In genomic region chr1:156241713-156242348, GRCm38 (mm10) we compare ENCODE assay signal across 8 mouse cellular contexts. TPM values are rescaled to one million over a fixed set of nuclear protein-coding genes. Genes with fewer than 3 reads are reported as not detected.
DNase-seq lines count a peak whose midpoint lies in the region; ATAC-seq and TF ChIP-seq lines count a peak whose summit lies in the region.

No protein-coding gene starts in this region.

- DNase-seq in heart, postnatal 0 days (ENCODE audit: low spot score) = peak; percentile 43
- DNase-seq in G1E (ENCODE audit: low spot score) = peak; percentile 48
- peak; percentile 21 to 37 for DNase-seq in cerebellum, adult 2 months
- DNase-seq in gastrocnemius, postnatal 25 days = peak; percentile 32
- peak; percentile 64 for DNase-seq in limb, embryonic 14.5 days (ENCODE audit: low spot score)
- DNase-seq in natural killer cell, adult 2 months (ENCODE audit: low spot score in 2 of 2) = peak; percentile 12 to 40
- DNase-seq in spleen, postnatal 4 days (ENCODE audit: low spot score in 2 of 2) = peak; percentile 54 to 73

- peak; percentile 88 for TF ChIP-seq CTCF in heart, postnatal 0 days (IDR thresholded peaks at IDR 0.05; ENCODE audit: low read depth)
- peak; percentile 50 for TF ChIP-seq CTCF in G1E (IDR thresholded peaks at IDR 0.05; ENCODE audit: low read depth, low read length)
- TF ChIP-seq CTCF in cerebellum, adult 2 months (IDR thresholded peaks at IDR 0.05; ENCODE audit: borderline replicate concordance, insufficient read depth, low read depth, low read length) = peak; percentile 84

- H3K4me3 ChIP-seq in heart, postnatal 0 days (ENCODE audit: low read depth, low read length) = no peak overlapping the region
- no peak overlapping the region for H3K4me3 ChIP-seq in heart, embryonic 11.5 days (ENCODE audit: low read depth, low read length)
- H3K4me3 ChIP-seq in G1E (ENCODE audit: low read depth, low read length) = no peak overlapping the region
- no peak overlapping the region for H3K4me3 ChIP-seq in cerebellum, adult 2 months (replicated peaks; ENCODE audit: insufficient read depth, low read depth, low read length)
- H3K4me3 ChIP-seq in limb, embryonic 14.5 days (replicated peaks; ENCODE audit: low read length) = no peak overlapping the region

- no peak overlapping the region for H3K4me2 ChIP-seq in heart, postnatal 0 days (ENCODE audit: low read depth, low read length)
- no peak overlapping the region for H3K4me2 ChIP-seq in heart, embryonic 11.5 days
- no peak overlapping the region for H3K4me2 ChIP-seq in limb, embryonic 14.5 days (replicated peaks; ENCODE audit: low read depth, low read length, severe bottlenecking)

- no peak overlapping the region for H3K27ac ChIP-seq in heart, postnatal 0 days (ENCODE audit: low read depth)
- H3K27ac ChIP-seq in heart, embryonic 11.5 days (ENCODE audit: low read depth, low read length) = no peak overlapping the region
- H3K27ac ChIP-seq in cerebellum, adult 2 months (ENCODE audit: insufficient read depth, low read length) = no peak overlapping the region
- H3K27ac ChIP-seq in limb, embryonic 14.5 days (replicated peaks; ENCODE audit: low read depth, low read length) = no peak overlapping the region

- WGBS in heart, postnatal 0 days = 8% methylated on average over 14 of the region's 14 CpGs
- 7% methylated on average over 14 of the region's 14 CpGs for WGBS in heart, embryonic 11.5 days (ENCODE audit: insufficient replicate concordance)
- WGBS in cerebellum, adult 2 months = 6% methylated on average over 14 of the region's 14 CpGs
- 8% methylated on average over 14 of the region's 14 CpGs for WGBS in limb, embryonic 14.5 days

- TF ChIP-seq EP300 in heart, postnatal 0 days (IDR thresholded peaks at IDR 0.05; ENCODE audit: low read depth) = no peak

- no peaks in the 10 kb centered on the region for H3K36me3 ChIP-seq in heart, postnatal 0 days (replicated peaks; ENCODE audit: control insufficient read depth, insufficient read depth, low read length)
- H3K36me3 ChIP-seq in heart, embryonic 11.5 days (ENCODE audit: control insufficient read depth, insufficient read depth, low read length) = no peaks in the 10 kb centered on the region
- no peaks in the 10 kb centered on the region for H3K36me3 ChIP-seq in G1E (replicated peaks)
- H3K36me3 ChIP-seq in limb, embryonic 14.5 days (ENCODE audit: control insufficient read depth, insufficient read depth, low read length) = no peaks in the 10 kb centered on the region

- no peak for TF ChIP-seq POLR2A in cerebellum, adult 2 months (IDR thresholded peaks at IDR 0.05; ENCODE audit: borderline replicate concordance, insufficient read depth, low read length)
- no peak for TF ChIP-seq POLR2A in limb, embryonic 14.5 days (IDR thresholded peaks at IDR 0.05; ENCODE audit: borderline replicate concordance, extremely low read depth, insufficient read depth, insufficient read length)

- ATAC-seq in heart, postnatal 0 days (ENCODE audit: insufficient read depth, low read depth) = peak; percentile 62
- no peak for ATAC-seq in heart, embryonic 11.5 days (replicated peaks; ENCODE audit: insufficient number of reproducible peaks, low FRiP score, low TSS enrichment)
- no peak for ATAC-seq in G1E (ENCODE audit: extremely low read depth, insufficient number of reproducible peaks, low FRiP score, poor library complexity, severe bottlenecking)
- ATAC-seq in limb, embryonic 14.5 days (ENCODE audit: low FRiP score, low read depth) = no peak

- H3K4me1 ChIP-seq in heart, postnatal 0 days (ENCODE audit: control insufficient read depth, insufficient read depth) = no peaks in the 10 kb centered on the region
- no peaks in the 10 kb centered on the region for H3K4me1 ChIP-seq in heart, embryonic 11.5 days (ENCODE audit: control insufficient read depth, insufficient read depth, low read length)
- H3K4me1 ChIP-seq in G1E (ENCODE audit: insufficient read depth, low read depth, low read length) = peaks cover 3% of the 10 kb centered on the region; the same call in 1 of the 2 replicates
- no peaks in the 10 kb centered on the region for H3K4me1 ChIP-seq in cerebellum, adult 2 months (ENCODE audit: control insufficient read depth, insufficient read depth, low read length)
- H3K4me1 ChIP-seq in limb, embryonic 14.5 days (ENCODE audit: control insufficient read depth, insufficient read depth, low read length) = no peaks in the 10 kb centered on the region

- H3K27me3 ChIP-seq in heart, postnatal 0 days (ENCODE audit: control insufficient read depth, insufficient read depth, low read length) = no peaks in the 10 kb centered on the region
- H3K27me3 ChIP-seq in heart, embryonic 11.5 days (ENCODE audit: control insufficient read depth, insufficient read depth, low read length) = no peaks in the 10 kb centered on the region
- H3K27me3 ChIP-seq in G1E (ENCODE audit: insufficient read depth, low read length) = peaks cover 10% of the 10 kb centered on the region
- no peaks in the 10 kb centered on the region for H3K27me3 ChIP-seq in cerebellum, adult 2 months (ENCODE audit: control insufficient read depth, insufficient read depth, low read length)
- no peaks in the 10 kb centered on the region for H3K27me3 ChIP-seq in limb, embryonic 14.5 days (ENCODE audit: control insufficient read depth, insufficient read depth, low read length)

- no peak overlapping the region for H3K9ac ChIP-seq in heart, postnatal 0 days (replicated peaks; ENCODE audit: low read depth, low read length)
- no peak overlapping the region for H3K9ac ChIP-seq in heart, embryonic 11.5 days (ENCODE audit: low read depth, low read length)
- no peak overlapping the region for H3K9ac ChIP-seq in limb, embryonic 14.5 days (ENCODE audit: low read depth, low read length, severe bottlenecking)

- no peaks in the 10 kb centered on the region for H3K9me3 ChIP-seq in heart, postnatal 0 days (replicated peaks; ENCODE audit: control insufficient read depth, low read length)
- H3K9me3 ChIP-seq in heart, embryonic 11.5 days (replicated peaks; ENCODE audit: control insufficient read depth, low read length) = no peaks in the 10 kb centered on the region
- no peaks in the 10 kb centered on the region for H3K9me3 ChIP-seq in G1E (replicated peaks)
- H3K9me3 ChIP-seq in limb, embryonic 14.5 days (ENCODE audit: control insufficient read depth, low read length) = no peaks in the 10 kb centered on the region

RNA-seq across cellular contexts. Expression of gene Fam163a, which starts 37.0 kb away (rescaled TPM):
- total RNA-seq in heart, postnatal 0 days (2014; rRNA removed; ENCODE audit: low replicate concordance) = 1.8 and 2.8 TPM in 2 replicates
- polyA plus RNA-seq in heart, postnatal 0 days (2015; fragmentation: Nextera tagmentation; extraction: Ambion mirVana) = 1.0 and 1.6 TPM in 2 replicates
- polyA plus RNA-seq in heart, embryonic 11.5 days (2014; fragmentation: Nextera tagmentation; extraction: Ambion mirVana) = 2.0 and 2.9 TPM in 2 replicates
- total RNA-seq in G1E (2014; fragmentation: Nextera tagmentation) = not detected in 2 replicates
- total RNA-seq in G1E (2017) = 0.06 and 0.11 TPM in 2 replicates
- not detected in 2 replicates for polyA plus RNA-seq in G1E (2012)
- 2.4 and 3.4 TPM in 2 replicates for polyA plus RNA-seq in cerebellum, adult 2 months (2012; rRNA removed)
- not detected for total RNA-seq in gastrocnemius, postnatal 25 days (2021)
- 0.96 and 1.1 TPM in 2 replicates for polyA plus RNA-seq in limb, embryonic 14.5 days (2012; rRNA removed)
- polyA plus RNA-seq in limb, embryonic 14.5 days (2014; fragmentation: Nextera tagmentation; extraction: Ambion mirVana) = 1.0 and 2.2 TPM in 2 replicates
